Mouse (Mus musculus): Measurements from ENCODE around the gene Polr2g.

GRCm38 (mm10) chr19:8806810-8807209 is 8.4 kb upstream of the Polr2g start:
- TF ChIP-seq CTCF (IDR thresholded peaks at IDR 0.05; ENCODE audit: extremely low read depth, insufficient read length, insufficient replicate concordance, low read depth, low read length) (no peak), POLR2A (IDR thresholded peaks at IDR 0.05; ENCODE audit: low read depth, low read length) (no peak)
